Mouse (Mus musculus) MEL (cell line): ENCODE results near the gene Gm20696. TPM values are rescaled to one million over a fixed set of nuclear protein-coding genes. Genes with fewer than 3 reads are reported as not detected.

ENCODE experiments used
- DNase-seq: peaks from one replicate; pipeline ENCODE4 v3.0.0; 2011; ENCODE audit warnings: low read depth, low spot score
- H3K27ac ChIP-seq: 2 replicates; pipeline ENCODE4 v1.5.1; 2012; ENCODE audit warnings: low read depth, mild to moderate bottlenecking, control low read depth, low read length, moderate library complexity; ENCODE audit not compliant: control insufficient read depth
- H3K27me3 ChIP-seq, 2 experiments: fragments of 150-350 bp in 1 of 2; sonication (generic) in 1 of 2; 2 replicates each; pipeline ENCODE4 v1.6.1; 2012; ENCODE audit warnings: low read length in 2 of 2, mild to moderate bottlenecking in 2 of 2, improper control_type of control experiment in 1 of 2, moderate library complexity in 1 of 2; ENCODE audit not compliant: insufficient read depth in 2 of 2, control insufficient read depth in 1 of 2
- H3K36me3 ChIP-seq, 2 experiments: 2 replicates each; pipeline ENCODE4 v1.6.1; 2012 to 2014; ENCODE audit warnings: low read length in 2 of 2, improper control_type of control experiment in 1 of 2, inconsistent platforms in 1 of 2, mild to moderate bottlenecking in 1 of 2; ENCODE audit not compliant: insufficient read depth in 2 of 2, control insufficient read depth in 1 of 2
- H3K4me1 ChIP-seq, 2 experiments: fragments of 150-350 bp in 1 of 2; sonication (generic) in 1 of 2; 2 replicates each; pipeline ENCODE4 v1.6.1; 2012; ENCODE audit warnings: low read length in 2 of 2, improper control_type of control experiment in 1 of 2, mild to moderate bottlenecking in 1 of 2; ENCODE audit not compliant: insufficient read depth in 2 of 2, control insufficient read depth in 1 of 2
- H3K4me3 ChIP-seq, 2 experiments: fragments of 150-350 bp in 1 of 2; sonication (generic) in 1 of 2; 2 replicates each; pipeline ENCODE4 v1.5.1; 2012; ENCODE audit warnings: low read depth in 2 of 2, low read length in 2 of 2, mild to moderate bottlenecking in 2 of 2, moderate library complexity in 2 of 2, control low read depth in 1 of 2, improper control_type of control experiment in 1 of 2; ENCODE audit not compliant: control insufficient read depth in 1 of 2, insufficient read depth in 1 of 2
- H3K79me2 ChIP-seq: 2 replicates; pipeline ENCODE4 v1.6.1; 2012; ENCODE audit warnings: mild to moderate bottlenecking, low read length, moderate library complexity; ENCODE audit not compliant: control insufficient read depth, poor library complexity, insufficient read depth
- H3K9ac ChIP-seq: 2 replicates; pipeline ENCODE4 v1.6.1; 2012; ENCODE audit warnings: low read depth, mild to moderate bottlenecking, control low read depth, low read length, moderate library complexity; ENCODE audit not compliant: control insufficient read depth, poor library complexity, severe bottlenecking
- H3K9me3 ChIP-seq: fragments of 150-350 bp; sonication (generic); replicated peaks from 2 replicates; pipeline ENCODE4 v1.6.1; 2012; ENCODE audit warnings: mild to moderate bottlenecking, low read length, improper control_type of control experiment, moderate library complexity; ENCODE audit not compliant: insufficient read depth
- BHLHE40 ChIP-seq: IDR thresholded peaks from 2 replicates; pipeline ENCODE4 v1.6.1; 2012; ENCODE audit warnings: low read depth, mild to moderate bottlenecking, inconsistent platforms, low read length, improper control_type of control experiment, borderline replicate concordance
- CHD1 ChIP-seq: IDR thresholded peaks from 2 replicates; pipeline ENCODE4 v1.6.1; 2012; ENCODE audit warnings: low read depth, mild to moderate bottlenecking, inconsistent platforms, low read length, improper control_type of control experiment
- CHD2 ChIP-seq: IDR thresholded peaks from 2 replicates; pipeline ENCODE4 v1.6.1; 2011; ENCODE audit warnings: low read length, improper control_type of control experiment
- CTCF ChIP-seq, 3 experiments: IDR thresholded peaks in 2 of 3; conservative IDR thresholded peaks in 1 of 3; 2 replicates each; pipeline ENCODE4 v1.5.1; 2011 to 2012; ENCODE audit warnings: low read length in 3 of 3, low read depth in 2 of 3, mild to moderate bottlenecking in 2 of 3, improper control_type of control experiment in 1 of 3, inconsistent platforms in 1 of 3, mixed read lengths in 1 of 3, moderate library complexity in 1 of 3; ENCODE audit not compliant: control insufficient read depth in 1 of 3, insufficient read depth in 1 of 3, poor library complexity in 1 of 3, severe bottlenecking in 1 of 3
- E2F4 ChIP-seq: IDR thresholded peaks from 2 replicates; pipeline ENCODE4 v1.6.1; 2011; ENCODE audit warnings: low read depth, low read length, improper control_type of control experiment, borderline replicate concordance
- ELF1 ChIP-seq: IDR thresholded peaks from 2 replicates; pipeline ENCODE4 v1.6.1; 2014; ENCODE audit warnings: low read depth, mild to moderate bottlenecking, inconsistent platforms, low read length, improper control_type of control experiment, moderate library complexity
- ETS1 ChIP-seq: IDR thresholded peaks from 2 replicates; pipeline ENCODE4 v1.6.1; 2012; ENCODE audit warnings: low read depth, mild to moderate bottlenecking, inconsistent platforms, low read length, improper control_type of control experiment, moderate library complexity
- GATA1 ChIP-seq: IDR thresholded peaks from 2 replicates; pipeline ENCODE4 v1.6.1; 2011; ENCODE audit warnings: low read depth, low read length, improper control_type of control experiment
- JUND ChIP-seq: IDR thresholded peaks from 2 replicates; pipeline ENCODE4 v1.6.1; 2011; ENCODE audit warnings: low read depth, mild to moderate bottlenecking, improper control_type of control experiment, low read length
- KAT2A ChIP-seq: conservative IDR thresholded peaks from 2 replicates; pipeline ENCODE4 v1.6.1; 2012; ENCODE audit warnings: low read depth, low read length, improper control_type of control experiment, inconsistent platforms
- MAFK ChIP-seq: IDR thresholded peaks from 2 replicates; pipeline ENCODE4 v1.6.1; 2011; ENCODE audit warnings: low read depth, mild to moderate bottlenecking, low read length, improper control_type of control experiment, borderline replicate concordance
- MAX ChIP-seq: IDR thresholded peaks from 2 replicates; pipeline ENCODE4 v1.6.1; 2011; ENCODE audit warnings: low read length, improper control_type of control experiment
- MAZ ChIP-seq: IDR thresholded peaks from 2 replicates; pipeline ENCODE4 v1.6.1; 2012; ENCODE audit warnings: low read depth, mild to moderate bottlenecking, inconsistent platforms, low read length, improper control_type of control experiment
- MEF2A ChIP-seq: IDR thresholded peaks from 2 replicates; pipeline ENCODE4 v1.6.1; 2014; ENCODE audit warnings: low read depth, mild to moderate bottlenecking, inconsistent platforms, low read length, improper control_type of control experiment; ENCODE audit not compliant: poor library complexity, insufficient replicate concordance, severe bottlenecking; ENCODE audit errors: extremely low read depth
- MXI1 ChIP-seq: IDR thresholded peaks from 2 replicates; pipeline ENCODE4 v1.6.1; 2011; ENCODE audit warnings: mild to moderate bottlenecking, low read depth, low read length, improper control_type of control experiment
- MYB ChIP-seq: IDR thresholded peaks from 2 replicates; pipeline ENCODE4 v1.6.1; 2011; ENCODE audit warnings: mild to moderate bottlenecking, low read depth, low read length, improper control_type of control experiment
- MYC ChIP-seq: IDR thresholded peaks from 2 replicates; pipeline ENCODE4 v1.6.1; 2011; ENCODE audit warnings: low read depth, mild to moderate bottlenecking, low read length, improper control_type of control experiment, moderate library complexity
- POLR2AphosphoS2 ChIP-seq: IDR thresholded peaks from 2 replicates; pipeline ENCODE4 v1.6.1; 2011; ENCODE audit warnings: low read length, improper control_type of control experiment
- POLR2AphosphoS5 ChIP-seq: IDR thresholded peaks from 2 replicates; pipeline ENCODE4 v1.6.1; 2012; ENCODE audit warnings: low read depth, borderline replicate concordance, mild to moderate bottlenecking, inconsistent platforms, low read length, moderate library complexity, mixed read lengths
- RAD21 ChIP-seq: IDR thresholded peaks from 2 replicates; pipeline ENCODE4 v1.6.1; 2011; ENCODE audit warnings: mild to moderate bottlenecking, low read depth, low read length, improper control_type of control experiment
- RCOR1 ChIP-seq: IDR thresholded peaks from 2 replicates; pipeline ENCODE4 v1.6.1; 2012; ENCODE audit warnings: low read depth, mild to moderate bottlenecking, inconsistent platforms, low read length, improper control_type of control experiment
- SIN3A ChIP-seq: IDR thresholded peaks from 2 replicates; pipeline ENCODE4 v1.6.1; 2012; ENCODE audit warnings: low read length, improper control_type of control experiment, inconsistent platforms
- SMC3 ChIP-seq: IDR thresholded peaks from 2 replicates; pipeline ENCODE4 v1.6.1; 2011; ENCODE audit warnings: low read depth, low read length, improper control_type of control experiment
- TBP ChIP-seq: IDR thresholded peaks from 2 replicates; pipeline ENCODE4 v1.8.0; 2011; ENCODE audit warnings: low read depth, low read length, improper control_type of control experiment
- USF1 ChIP-seq: IDR thresholded peaks from 2 replicates; pipeline ENCODE4 v1.6.1; 2014; ENCODE audit warnings: low read depth, mild to moderate bottlenecking, inconsistent platforms, low read length, improper control_type of control experiment, moderate library complexity
- ZKSCAN1 ChIP-seq: IDR thresholded peaks from 2 replicates; pipeline ENCODE4 v1.6.1; 2012; ENCODE audit warnings: low read depth, mild to moderate bottlenecking, inconsistent platforms, low read length, improper control_type of control experiment, moderate library complexity
- ZNF384 ChIP-seq: IDR thresholded peaks from 2 replicates; pipeline ENCODE4 v1.6.1; 2012; ENCODE audit warnings: low read depth, mild to moderate bottlenecking, inconsistent platforms, low read length, improper control_type of control experiment
- polyA plus RNA-seq, 2 experiments: library from polyadenylated mRNA; stranded (reverse) in 1 of 2; unstranded in 1 of 2; fragments of >175 nt in 1 of 2; fragments of >200 nt in 1 of 2; gene quantifications; 2 replicates each; pipeline versions ENCODE4 v1.2.1 to v1.2.4; 2012; ENCODE audit warnings: low replicate concordance in 2 of 2, low read depth in 1 of 2; ENCODE audit not compliant: insufficient read length in 2 of 2, insufficient read depth in 1 of 2, missing spikeins in 1 of 2
- total RNA-seq: library from RNA; depleted of rRNA; stranded (reverse); fragments of 300-350 nt; gene quantifications from 2 replicates; pipeline ENCODE4 v1.2.3, GENCODE M21; 2012

Gene Gm20696
- total and polyA plus RNA-seq, 3 experiments, result 0.07 to 0.39 TPM; not detected in 1

- DNase-seq, result peak; percentile 14
- Histone ChIP-seq H3K36me3 (no peaks in the 10 kb centered on the region), H3K9me3 (no peaks in the 10 kb centered on the region), H3K27me3 (no peaks in the 10 kb centered on the region), H3K4me3 (no peak overlapping the region), H3K9ac (no peak overlapping the region), H3K27ac (no peak overlapping the region), H3K79me2 (no peaks in the 10 kb centered on the region), H3K4me1 (no peaks in the 10 kb centered on the region)
- no peak for TF ChIP-seq RCOR1
- TF ChIP-seq BHLHE40, result no peak
- no peak for TF ChIP-seq ELF1
- no peak for TF ChIP-seq MEF2A
- TF ChIP-seq CTCF (IDR thresholded peaks at IDR 0.05 in 2 of 3, conservative IDR thresholded peaks at IDR 0.05 in 1 of 3; ENCODE audit: control insufficient read depth in 1 of 3, insufficient read depth in 1 of 3, low read depth in 2 of 3, low read length in 3 of 3, poor library complexity in 1 of 3, severe bottlenecking in 1 of 3), result peak in 2 of 3 experiments; percentile 6 to 22; a peak in 2 of 6 replicates
- TF ChIP-seq GATA1, result no peak
- no peak for TF ChIP-seq ETS1
- peak; percentile 29; the same call in 1 of the 2 replicates for TF ChIP-seq SMC3
- TF ChIP-seq MAFK, result no peak
- peak; percentile 32 for TF ChIP-seq RAD21
- TF ChIP-seq TBP, result no peak
- no peak for TF ChIP-seq KAT2A
- TF ChIP-seq MYC, result no peak
- no peak for TF ChIP-seq CHD2
Measured at GRCm38 (mm10) chr6:99251924-99252323, 414.7 kb downstream of the Gm20696 start.

- Histone ChIP-seq H3K9me3 (no peaks in the 10 kb centered on the region), H3K4me1 (no peaks in the 10 kb centered on the region)
- TF ChIP-seq JUND (no peak), ZNF384 (no peak), ETS1 (no peak), MAFK (no peak), USF1 (no peak), SIN3A (no peak), MAZ (no peak), MYC (no peak), MYB (no peak), E2F4 (no peak), TBP (no peak), MXI1 (no peak), ZKSCAN1 (no peak), KAT2A (no peak), CHD1 (no peak), POLR2AphosphoS5 (no peak), POLR2AphosphoS2 (no peak), ELF1 (no peak), MAX (no peak)
- TF ChIP-seq, all 39 proteins: peak for 0
- no peak overlapping the region for H3K9ac ChIP-seq
- no peak overlapping the region for H3K4me3 ChIP-seq
- H3K36me3 ChIP-seq, result no peaks in the 10 kb centered on the region
- H3K27me3 ChIP-seq, result no peaks in the 10 kb centered on the region
- H3K27ac ChIP-seq, result no peak overlapping the region
- no peaks in the 10 kb centered on the region for H3K79me2 ChIP-seq
- no peak for DNase-seq
Measured at GRCm38 (mm10) chr6:99251222-99251621, 415.4 kb downstream of the Gm20696 start.
